Mouse (Mus musculus) intestine, embryonic 16.5 days (tissue): ENCODE data around the gene Snrpd2. TPM values are rescaled to one million over a fixed set of nuclear protein-coding genes. Genes with fewer than 3 reads are reported as not detected.

Source experiments
- ATAC-seq: fragments of 200-750 bp; cut with Nextera tagmentation; 2 replicates; pipeline ENCODE4 v1.8.0; 2017; ENCODE audit warnings: moderate TSS enrichment, moderate library complexity
- H3K27ac ChIP-seq: fragments of 300-500 bp; sonication (generic); 2 replicates; pipeline ENCODE4 v1.5.1; 2014; ENCODE audit warnings: mild to moderate bottlenecking, low read length
- H3K27me3 ChIP-seq: fragments of 300-500 bp; sonication (generic); replicated peaks from 2 replicates; pipeline ENCODE4 v1.6.1; 2014; ENCODE audit warnings: low read length, control low read depth, mixed read lengths; ENCODE audit not compliant: control insufficient read depth, insufficient read depth
- H3K36me3 ChIP-seq: fragments of 300-500 bp; sonication (generic); 2 replicates; pipeline ENCODE4 v1.6.1; 2014; ENCODE audit warnings: low read length, control low read depth; ENCODE audit not compliant: control insufficient read depth, insufficient read depth
- H3K4me1 ChIP-seq: fragments of 300-500 bp; sonication (generic); 2 replicates; pipeline ENCODE4 v1.6.1; 2014; ENCODE audit warnings: low read length, control low read depth, mixed read lengths; ENCODE audit not compliant: control insufficient read depth, insufficient read depth
- H3K4me2 ChIP-seq: fragments of 300-500 bp; sonication (generic); 2 replicates; pipeline ENCODE4 v1.6.1; 2014; ENCODE audit warnings: low read depth, low read length, control low read depth
- H3K4me3 ChIP-seq: fragments of 300-500 bp; sonication (generic); 2 replicates; pipeline ENCODE4 v1.5.1; 2014; ENCODE audit warnings: mild to moderate bottlenecking, low read length
- H3K9ac ChIP-seq: fragments of 300-500 bp; sonication (generic); 2 replicates; pipeline ENCODE4 v1.6.1; 2014; ENCODE audit warnings: low read depth, low read length
- H3K9me3 ChIP-seq: fragments of 300-500 bp; sonication (generic); 2 replicates; pipeline ENCODE4 v1.6.1; 2016; ENCODE audit warnings: low read length, control low read depth; ENCODE audit not compliant: control insufficient read depth
- WGBS: fragments of 180-500 bp; shearing (Covaris S2); extraction: QIAGEN DNeasy Blood & Tissue Kit; methylation state at CpG from one replicate; pipeline ENCODE4 v1.1.7; 2014; 5-methylcytosine and 5-hydroxymethylcytosine counted together
- polyA plus RNA-seq: library from polyadenylated mRNA; unstranded; fragments of >200 nt; fragmentation: Nextera tagmentation; extraction: Ambion mirVana; gene quantifications from 2 replicates; pipeline ENCODE4 v1.2.1, GENCODE M21; 2015

Snrpd2 gene
- polyA plus RNA-seq, 1 experiment from 2014 or later, result 132 TPM

- no peak for ATAC-seq
- peaks cover 2% of the 10 kb centered on the region; the same call in 1 of the 2 replicates for H3K27me3 ChIP-seq
- no peak overlapping the region for H3K9ac ChIP-seq
- H3K27ac ChIP-seq, result no peak overlapping the region
- 64% methylated on average over 11 of the region's 11 CpGs for WGBS
- H3K4me1 ChIP-seq, result peaks cover 34% of the 10 kb centered on the region
- no peaks in the 10 kb centered on the region for H3K36me3 ChIP-seq
- no peak overlapping the region for H3K4me2 ChIP-seq
- no peaks in the 10 kb centered on the region for H3K9me3 ChIP-seq
- no peak overlapping the region for H3K4me3 ChIP-seq
These were observed 9.1 kb downstream of the Snrpd2 start for GRCm38 (mm10) chr7:19158601-19159000.

GRCm38 (mm10) chr7:19159411-19159810 is 9.9 kb downstream of the Snrpd2 start:
- 11% methylated on average over 18 of the region's 18 CpGs for WGBS
- no peaks in the 10 kb centered on the region for H3K9me3 ChIP-seq
- H3K27me3 ChIP-seq, result peaks cover 2% of the 10 kb centered on the region; the same call in 1 of the 2 replicates
- H3K4me3 ChIP-seq, result peak overlapping the region; percentile 54
- H3K36me3 ChIP-seq, result no peaks in the 10 kb centered on the region
- H3K4me2 ChIP-seq, result peak overlapping the region; percentile 94
- H3K27ac ChIP-seq, result no peak overlapping the region
- no peak for ATAC-seq
- H3K9ac ChIP-seq, result peak overlapping the region; percentile 51
- H3K4me1 ChIP-seq, result peaks cover 42% of the 10 kb centered on the region

GRCm38 (mm10) chr7:19160115-19160514 is 10.6 kb downstream of the Snrpd2 start:
- ATAC-seq, result peak; percentile 40
- no peaks in the 10 kb centered on the region for H3K9me3 ChIP-seq
- H3K4me3 ChIP-seq, result peak overlapping the region; percentile 54
- no peak overlapping the region for H3K27ac ChIP-seq
- WGBS, result under 1% methylated on average over 20 of the region's 20 CpGs
- peaks cover 2% of the 10 kb centered on the region; the same call in 1 of the 2 replicates for H3K27me3 ChIP-seq
- peak overlapping the region; percentile 69 for H3K9ac ChIP-seq
- H3K4me1 ChIP-seq, result peaks cover 48% of the 10 kb centered on the region
- no peaks in the 10 kb centered on the region for H3K36me3 ChIP-seq
- peak overlapping the region; percentile 94 for H3K4me2 ChIP-seq

- Histone ChIP-seq H3K27me3 (peaks cover 2% of the 10 kb centered on the region; the same call in 1 of the 2 replicates), H3K4me3 (no peak overlapping the region), H3K36me3 (no peaks in the 10 kb centered on the region), H3K27ac (no peak overlapping the region), H3K9ac (no peak overlapping the region), H3K4me1 (peaks cover 39% of the 10 kb centered on the region), H3K4me2 (no peak overlapping the region), H3K9me3 (peaks cover 6% of the 10 kb centered on the region; the same call in 1 of the 2 replicates)
- ATAC-seq, result no peak
- WGBS, result 86% methylated on average over 7 of the region's 7 CpGs
These were observed 13.4 kb downstream of the Snrpd2 start for GRCm38 (mm10) chr7:19162928-19163327.

GRCm38 (mm10) chr7:19163752-19164151 is 14.2 kb downstream of the Snrpd2 start:
- no peak overlapping the region for H3K9ac ChIP-seq
- peaks cover 39% of the 10 kb centered on the region for H3K4me1 ChIP-seq
- H3K27me3 ChIP-seq, result peaks cover 2% of the 10 kb centered on the region; the same call in 1 of the 2 replicates
- WGBS, result 20% methylated on average over 12 of the region's 12 CpGs
- no peak overlapping the region for H3K4me3 ChIP-seq
- peak overlapping the region; percentile 40 for H3K4me2 ChIP-seq
- peaks cover 6% of the 10 kb centered on the region; the same call in 1 of the 2 replicates for H3K9me3 ChIP-seq
- H3K27ac ChIP-seq, result 0 out of 2 replicates have a peak overlapping the region, but pooled peaks have one; percentile 24
- ATAC-seq, result peak; percentile 48
- no peaks in the 10 kb centered on the region for H3K36me3 ChIP-seq

- peak; percentile 58 for ATAC-seq
- no peaks in the 10 kb centered on the region for H3K36me3 ChIP-seq
- H3K9ac ChIP-seq, result peak overlapping the region; percentile 40; the same call in 1 of the 2 replicates
- peaks cover 2% of the 10 kb centered on the region; the same call in 1 of the 2 replicates for H3K27me3 ChIP-seq
- H3K27ac ChIP-seq, result 0 out of 2 replicates have a peak overlapping the region, but pooled peaks have one; percentile 24
- WGBS, result under 1% methylated on average over 6 of the region's 6 CpGs
- peaks cover 39% of the 10 kb centered on the region for H3K4me1 ChIP-seq
- peak overlapping the region; percentile 13 for H3K4me3 ChIP-seq
- peak overlapping the region; percentile 40 for H3K4me2 ChIP-seq
- H3K9me3 ChIP-seq, result peaks cover 6% of the 10 kb centered on the region; the same call in 1 of the 2 replicates
These were observed 14.7 kb downstream of the Snrpd2 start for GRCm38 (mm10) chr7:19164189-19164588.

GRCm38 (mm10) chr7:19164978-19165377 is 15.5 kb downstream of the Snrpd2 start:
- ATAC-seq, result peak; percentile 52

GRCm38 (mm10) chr7:19165656-19166423 is 16.3 kb downstream of the Snrpd2 start, which contains the start of gene Gipr:
Gene Gipr (minus strand): TSS chr7:19166127.
- Histone ChIP-seq H3K9ac (no peak within 1 kb of the TSS), H3K4me2 (peak within 1 kb of the TSS; percentile 40), H3K36me3 (no peaks in the 10 kb centered on the region), H3K27ac (no peak within 1 kb of the TSS), H3K4me1 (peaks cover 30% of the 10 kb centered on the region), H3K4me3 (0 out of 2 replicates have a peak within 1 kb of the TSS, but pooled peaks have one; percentile 13), H3K27me3 (0 out of 2 replicates have a peak, but pooled peaks cover 2% of the 10 kb centered on the region), H3K9me3 (peaks cover 6% of the 10 kb centered on the region; the same call in 1 of the 2 replicates)
- 11% methylated on average over 14 of the region's 14 CpGs for WGBS
- ATAC-seq, result peak; percentile 28

More at GRCm38 (mm10) chr7:19164978-19165377, 15.5 kb downstream of the Snrpd2 start:
- no peak overlapping the region for H3K9ac ChIP-seq
- H3K27me3 ChIP-seq, result peaks cover 2% of the 10 kb centered on the region; the same call in 1 of the 2 replicates
- peak overlapping the region; percentile 13; the same call in 1 of the 2 replicates for H3K4me3 ChIP-seq
- 2% methylated on average over 13 of the region's 13 CpGs for WGBS
- H3K4me2 ChIP-seq, result peak overlapping the region; percentile 40
- H3K27ac ChIP-seq, result no peak overlapping the region
- H3K9me3 ChIP-seq, result peaks cover 6% of the 10 kb centered on the region; the same call in 1 of the 2 replicates
- H3K4me1 ChIP-seq, result peaks cover 35% of the 10 kb centered on the region
- no peaks in the 10 kb centered on the region for H3K36me3 ChIP-seq

- Histone ChIP-seq H3K27ac (no peak overlapping the region), H3K9ac (no peak overlapping the region), H3K27me3 (0 out of 2 replicates have a peak, but pooled peaks cover 2% of the 10 kb centered on the region), H3K4me2 (no peak overlapping the region), H3K9me3 (peaks cover 6% of the 10 kb centered on the region; the same call in 1 of the 2 replicates), H3K4me3 (no peak overlapping the region), H3K36me3 (no peaks in the 10 kb centered on the region), H3K4me1 (peaks cover 30% of the 10 kb centered on the region)
- WGBS, result 81% methylated on average over 3 of the region's 3 CpGs
- no peak for ATAC-seq
These were observed 17.5 kb downstream of the Snrpd2 start for GRCm38 (mm10) chr7:19166990-19167389.
